Mouse (Mus musculus) adrenal gland, postnatal 36 days (tissue): ENCODE measurements around the gene Scoc. TPM values are rescaled to one million over a fixed set of nuclear protein-coding genes. Genes with fewer than 3 reads are reported as not detected.
A peak's percentile ranks its signal among the peaks of the same experiment; 100 is the strongest.
"Not testable (repeated sequence)": the region's sequence is repeated elsewhere in the genome, so short reads cannot be mapped to it uniquely, and the experiment has no call there.

Source experiments
- DNase-seq, 2 experiments: peaks; one replicate each; pipeline ENCODE4 v3.0.0; 2021; ENCODE audit warnings: mixed read lengths in 1 of 2
- long read RNA-seq, 2 experiments: library from polyadenylated mRNA; stranded (forward); transcript quantifications; one replicate each; pipeline ENCODE4 v2.0.0; 2021; ENCODE audit warnings: borderline sequencing depth in 2 of 2
- total RNA-seq, 2 experiments: library from RNA; stranded (reverse); gene quantifications; 2 replicates each; pipeline ENCODE4 v1.2.3; 2021

Scoc gene
- 10 to 100 TPM; 75.2 to 83.3 TPM for total RNA-seq
- long read RNA-seq, experiment 1, transcript Scoc-203 (4 exons, 409 nt) = major isoform, 39 of 48 reads
- long read RNA-seq, experiment 1, partial matches to known transcripts = 0 of 48 reads
- long read RNA-seq, experiment 1, other reads (novel, unspliced or antisense) = 7 of 48 reads
- long read RNA-seq, experiment 2, transcript Scoc-203 (4 exons, 409 nt) = major isoform, 11 of 14 reads
- long read RNA-seq, experiment 2, partial matches to known transcripts = 0 of 14 reads
- long read RNA-seq, experiment 2, other reads (novel, unspliced or antisense) = 1 of 14 reads

DNA sequence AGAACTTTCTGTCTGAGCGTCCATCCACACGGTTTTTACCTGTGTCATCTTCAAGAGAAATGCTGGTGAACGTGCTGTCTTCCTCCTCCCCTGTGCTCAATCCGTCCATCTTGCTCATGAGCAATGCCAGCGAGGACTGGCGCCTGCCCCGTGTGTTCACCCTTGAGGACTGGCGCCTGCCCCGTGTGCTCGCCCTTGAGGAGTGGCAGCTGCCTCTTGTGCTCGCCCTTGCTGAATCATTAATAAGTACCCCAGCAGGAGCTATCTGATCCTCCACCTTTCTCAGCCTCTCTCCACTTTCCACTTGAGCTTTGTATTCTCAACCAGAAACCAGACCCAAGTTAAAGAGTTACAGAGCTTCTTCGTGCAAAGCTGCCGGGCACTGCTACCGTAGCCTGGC, at the start of gene Scoc:
Gene Scoc, minus strand, starts transcription at position 170 of the 400 bp plus-strand sequence.
- DNase-seq = peak in 1 of 2 experiments; percentile 12

DNA sequence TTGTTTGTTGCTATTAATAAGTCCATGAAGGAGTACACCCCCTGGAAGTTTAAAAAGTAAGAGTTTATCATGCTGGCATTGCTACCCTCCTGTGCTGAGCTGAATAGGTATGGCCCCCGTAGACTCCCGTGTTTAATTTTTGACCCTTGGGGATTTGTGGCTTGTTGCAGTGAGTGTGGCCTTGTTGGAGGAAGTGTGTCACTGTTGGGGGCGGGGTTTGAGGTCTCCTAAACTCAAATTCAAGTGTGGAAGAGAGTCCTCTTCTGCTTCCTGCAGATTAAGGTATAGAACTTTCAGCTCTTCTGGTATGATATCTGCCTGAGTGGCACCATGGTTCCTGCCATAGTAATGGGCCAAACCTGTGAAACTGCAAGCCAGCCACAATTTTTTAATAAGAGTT, 1.4 kb upstream of the Scoc start:
- DNase-seq = no peak

- no peak for DNase-seq
These were observed 1.1 kb downstream of the Scoc start for GRCm38 (mm10) chr8:83457121-83457520.

GRCm38 (mm10) chr8:83451056-83451455, 7.1 kb downstream of the Scoc start:
- DNase-seq = no peak

DNA sequence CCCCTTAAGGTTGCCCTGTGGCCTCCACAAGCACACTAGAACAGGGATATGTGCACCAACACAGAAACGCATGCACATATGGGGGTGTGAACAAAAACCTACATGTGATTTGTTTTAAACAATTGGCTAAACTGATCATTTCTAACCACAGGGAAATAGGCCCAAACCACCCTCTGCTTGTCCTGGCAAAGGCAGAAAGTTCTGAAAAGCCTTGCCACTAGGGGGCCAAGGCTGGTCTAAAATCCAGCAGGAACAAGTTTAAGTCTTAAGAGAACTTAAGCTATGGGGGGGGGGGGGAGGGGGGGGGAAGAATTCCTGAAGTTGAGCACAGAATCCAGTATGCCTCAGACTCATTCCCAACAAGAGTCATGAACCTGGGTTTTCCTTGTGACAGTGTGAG, 8.2 kb downstream of the Scoc start:
- DNase-seq = peak; percentile 3 to 37

- no peak for DNase-seq
These were observed 15.2 kb downstream of the Scoc start for GRCm38 (mm10) chr8:83443052-83443400.

GRCm38 (mm10) chr8:83442243-83443051, 15.7 kb downstream of the Scoc start:
- DNase-seq = peak; percentile 99 to 100

- no peak for DNase-seq
These were observed 16.4 kb downstream of the Scoc start for GRCm38 (mm10) chr8:83441656-83442242.

DNA sequence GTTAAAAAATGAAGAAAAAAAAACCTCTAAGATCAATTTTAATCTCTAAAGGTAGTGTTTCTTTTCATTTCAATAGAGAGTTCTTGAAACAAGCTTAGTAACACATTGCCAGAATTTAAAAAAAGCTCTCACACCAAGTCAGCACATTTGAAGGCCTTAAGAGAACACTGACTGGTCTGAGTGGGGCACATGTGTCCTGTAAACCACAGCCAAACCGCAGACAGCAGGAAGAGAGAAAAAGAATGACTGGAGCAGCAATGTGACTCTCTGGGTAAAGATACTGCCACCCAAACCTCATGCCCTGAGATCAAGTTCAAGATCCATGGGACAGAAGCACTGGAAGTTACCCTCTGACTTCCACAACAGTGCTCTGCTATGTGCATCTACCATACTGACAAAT, 21.1 kb downstream of the Scoc start:
- DNase-seq = no peak

DNA sequence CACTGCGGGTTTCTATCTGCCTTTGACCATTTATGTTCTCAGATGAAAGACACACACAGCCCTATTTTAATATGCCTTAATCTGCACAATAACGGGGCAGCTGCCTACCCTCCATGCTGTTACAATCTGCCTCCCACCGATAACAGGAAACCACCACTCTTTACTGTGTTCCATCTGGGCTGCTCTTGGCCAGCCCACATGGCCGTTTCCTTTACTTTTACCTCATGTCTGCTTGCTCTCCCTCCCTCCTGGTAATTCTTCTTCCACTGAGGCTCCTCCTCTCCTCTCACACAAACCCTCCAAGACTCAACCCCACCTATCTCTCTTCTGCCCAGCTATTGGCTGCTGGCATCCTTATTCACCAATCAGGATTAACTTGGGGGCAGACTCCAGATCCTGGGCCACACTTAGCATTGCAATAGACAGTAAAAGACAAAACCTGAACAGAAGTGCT, 29.1 kb downstream of the Scoc start:
- DNase-seq = no peak

DNA sequence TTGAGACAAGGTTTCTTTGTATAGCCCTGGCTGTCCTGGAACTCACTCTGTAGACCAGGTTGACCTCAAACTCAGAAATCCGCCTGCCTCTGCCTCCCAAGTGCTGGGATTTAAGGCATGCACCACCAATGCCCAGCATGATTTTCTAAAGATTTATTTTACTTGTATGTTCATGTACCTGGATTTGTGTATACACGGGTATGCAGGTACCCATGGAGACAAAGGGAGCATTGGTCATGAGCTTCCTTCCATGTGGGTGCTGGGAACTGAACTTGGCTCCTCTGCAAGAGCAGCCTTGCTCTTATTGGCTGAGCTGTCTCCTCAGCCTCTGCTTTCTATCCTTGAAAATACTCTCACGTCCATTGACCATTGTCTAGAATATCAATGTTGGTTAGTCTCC, 29.6 kb downstream of the Scoc start:
- not testable (repeated sequence) for DNase-seq

DNA sequence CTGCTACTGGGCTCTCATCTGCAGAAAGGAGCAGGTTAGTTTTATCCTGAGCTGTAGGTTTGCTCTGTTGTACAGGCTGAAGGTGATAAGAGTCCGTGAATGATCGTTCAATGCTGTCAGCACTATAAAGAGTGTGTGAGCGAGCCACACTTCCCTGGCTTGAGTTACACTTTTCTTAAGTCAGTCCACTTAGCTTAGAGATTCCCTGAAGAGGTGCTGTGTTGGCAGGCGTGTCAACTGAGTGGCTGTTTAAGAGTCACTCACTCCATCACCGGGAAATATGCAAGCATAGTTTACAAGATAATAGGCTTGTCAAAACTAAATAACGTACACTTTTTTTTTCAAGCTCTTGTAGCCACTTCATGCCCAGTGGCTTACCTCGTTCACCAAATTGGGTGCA, 31.2 kb downstream of the Scoc start:
- no peak for DNase-seq

DNA sequence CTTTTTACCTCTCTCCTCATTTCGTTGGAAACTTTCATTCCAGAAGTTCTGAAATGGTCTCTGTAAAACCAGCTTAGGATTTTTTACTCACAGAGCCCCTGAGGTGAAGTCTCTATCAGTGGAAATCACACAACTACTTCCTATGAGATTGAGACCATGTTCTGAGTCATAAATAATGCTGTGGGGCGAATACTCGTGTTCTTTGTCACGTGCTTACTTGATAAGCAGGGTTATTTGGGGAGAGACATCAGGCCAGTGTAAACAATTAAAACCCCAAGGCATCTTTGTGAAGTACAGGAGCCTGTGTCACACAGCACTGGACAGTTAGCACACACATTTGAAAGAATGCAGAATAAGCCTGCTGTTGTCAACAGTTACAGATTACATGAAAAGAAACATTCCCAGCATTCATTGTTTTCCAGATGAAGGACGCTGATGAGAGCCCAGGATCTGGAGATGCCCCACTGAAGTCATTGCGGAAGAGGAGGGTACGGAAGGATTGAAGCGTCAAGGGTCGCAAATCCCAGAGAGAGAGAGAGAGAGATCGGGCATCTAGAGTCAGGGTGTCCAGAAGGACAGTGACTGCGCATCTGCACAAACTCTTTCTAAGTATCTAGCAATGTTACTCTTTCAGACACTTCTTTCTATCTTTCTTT, 32.0 kb downstream of the Scoc start:
- no peak for DNase-seq

GRCm38 (mm10) chr8:83425202-83425601, 33.0 kb downstream of the Scoc start:
- DNase-seq = no peak

GRCm38 (mm10) chr8:83423032-83423825, 35.0 kb downstream of the Scoc start:
- DNase-seq = peak in 1 of 2 experiments; percentile 10

DNA sequence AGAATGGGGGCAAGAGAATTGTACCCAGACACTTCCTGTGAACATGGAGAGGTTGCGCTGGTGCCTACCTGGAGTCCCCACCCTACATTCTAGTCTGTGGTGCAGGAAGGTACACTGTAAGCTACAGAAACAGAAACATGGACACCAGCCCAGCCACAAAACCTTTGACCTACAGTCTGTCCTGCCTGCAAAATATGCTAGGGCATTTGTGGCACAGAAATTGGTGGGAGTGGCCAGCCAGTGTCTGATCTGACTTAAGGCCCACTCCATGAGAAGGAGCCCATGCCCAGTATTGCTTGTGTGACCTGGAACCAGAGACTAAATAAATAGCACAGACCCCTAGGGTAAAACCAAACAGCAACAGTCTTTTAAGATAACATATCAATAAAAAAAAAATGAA, 36.8 kb downstream of the Scoc start:
- DNase-seq = peak in 1 of 2 experiments; percentile 15

- DNase-seq = no peak
These were observed 39.2 kb downstream of the Scoc start for GRCm38 (mm10) chr8:83418805-83419516.

- DNase-seq = no peak
These were observed 40.2 kb downstream of the Scoc start for GRCm38 (mm10) chr8:83417970-83418369.

- no peak for DNase-seq
These were observed 41.3 kb downstream of the Scoc start for GRCm38 (mm10) chr8:83416878-83417277.

- no peak for DNase-seq
These were observed 49.7 kb downstream of the Scoc start for GRCm38 (mm10) chr8:83408496-83408895.

DNA sequence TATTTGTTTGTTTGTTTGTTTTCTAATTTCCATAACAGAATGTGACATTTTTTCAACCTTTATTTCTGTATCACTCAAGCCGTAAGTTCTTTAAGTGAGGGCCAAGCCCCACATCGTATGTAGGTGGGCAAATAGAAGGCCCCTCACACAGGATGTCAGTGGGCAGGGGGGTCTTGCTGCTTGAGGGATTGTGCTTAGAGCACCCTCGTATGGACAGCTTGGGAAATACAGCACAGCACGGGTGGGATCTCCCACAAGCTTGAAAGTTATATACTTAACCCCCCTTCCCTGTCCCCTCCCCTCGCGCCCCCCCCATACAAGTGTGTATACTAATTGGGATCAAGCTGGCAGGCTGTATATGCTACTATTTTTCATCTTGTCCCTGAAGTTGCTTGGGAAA, 51.4 kb downstream of the Scoc start:
- no peak for DNase-seq
